Mouse (Mus musculus) cortical plate, adult 2 months (tissue): ENCODE measurements around the gene Mgat4d.

ENCODE experiments used
- CTCF ChIP-seq: fragments of 200-500 bp; IDR thresholded peaks from 2 replicates; pipeline ENCODE4 v1.5.1; 2011; ENCODE audit warnings: mild to moderate bottlenecking, control low read depth, low read length; ENCODE audit not compliant: insufficient read depth; ENCODE audit errors: extremely low read depth
- POLR2A ChIP-seq: fragments of 200-500 bp; IDR thresholded peaks from 2 replicates; pipeline ENCODE4 v1.6.1; 2011; ENCODE audit warnings: mild to moderate bottlenecking, low read length, control low read depth; ENCODE audit not compliant: insufficient read depth; ENCODE audit errors: extremely low read depth

GRCm38 (mm10) chr8:83331567-83331898, 16.7 kb upstream of the Mgat4d start:
- TF ChIP-seq CTCF, result no peak
- no peak for TF ChIP-seq POLR2A
